Mouse (Mus musculus) c-Kit-negative CD71-positive TER-119-positive erythroid progenitor cells, embryonic 14.5 days (primary cell): ENCODE results near the gene Rexo1.

ENCODE experiments used
- DNase-seq: peaks from one replicate; pipeline ENCODE4 v3.0.0-alpha.2; 2013; ENCODE audit warnings: low read depth, low spot score

Gene Rexo1

DNA sequence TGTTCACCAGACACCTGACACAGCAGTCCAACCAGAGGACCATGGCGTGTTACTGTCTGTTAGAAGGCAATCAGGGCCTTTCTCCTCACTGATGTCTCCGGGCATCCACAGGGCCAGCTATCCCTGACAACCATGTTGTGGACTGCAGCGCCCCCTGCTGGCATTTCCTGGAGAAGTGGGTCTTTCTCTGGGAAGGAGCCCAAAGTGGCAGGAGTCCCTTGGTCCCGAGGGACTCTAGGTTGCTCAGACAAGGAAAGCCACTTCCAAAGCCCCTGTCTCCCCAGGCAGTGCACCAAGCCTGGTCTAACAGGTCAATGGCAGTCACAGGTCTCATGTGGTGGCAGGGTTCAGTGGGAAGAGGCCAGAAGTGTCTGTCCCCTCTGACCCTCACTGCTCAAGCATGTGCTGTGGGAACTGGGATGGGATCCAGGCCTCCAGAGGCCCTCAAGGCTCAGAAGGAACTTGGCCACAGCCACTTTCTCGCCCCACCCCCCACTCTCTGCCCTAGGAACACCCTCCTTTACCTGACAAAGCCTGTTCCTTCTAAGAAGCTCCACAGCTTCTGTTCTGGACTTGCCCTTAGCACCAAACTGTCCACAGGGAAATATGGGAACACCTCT is 3.9 kb downstream of the Rexo1 start:
- peak; percentile 75 for DNase-seq

GRCm38 (mm10) chr10:80553997-80554396 is 7.4 kb downstream of the Rexo1 start:
- DNase-seq = no peak

DNA sequence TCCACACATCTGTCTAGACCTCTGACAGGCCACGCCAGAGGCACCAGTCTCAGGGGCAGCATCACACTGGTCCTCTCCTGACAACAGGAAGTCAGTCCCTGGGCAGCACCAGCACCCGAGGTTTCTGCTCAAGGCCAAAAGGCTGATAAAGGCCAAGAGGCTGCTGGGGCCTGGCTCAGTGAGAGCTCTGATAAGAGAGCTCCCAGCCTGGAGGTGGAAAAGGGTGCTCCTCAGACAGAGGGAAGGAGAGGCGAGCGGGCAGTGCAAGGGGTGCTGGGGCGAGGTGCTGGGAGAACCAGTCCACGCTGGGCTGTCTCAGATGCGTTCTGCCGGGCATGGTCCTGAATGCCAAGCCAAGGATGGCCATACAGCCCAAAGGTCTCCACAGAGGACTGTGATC is 7.8 kb downstream of the Rexo1 start:
- no peak for DNase-seq

DNA sequence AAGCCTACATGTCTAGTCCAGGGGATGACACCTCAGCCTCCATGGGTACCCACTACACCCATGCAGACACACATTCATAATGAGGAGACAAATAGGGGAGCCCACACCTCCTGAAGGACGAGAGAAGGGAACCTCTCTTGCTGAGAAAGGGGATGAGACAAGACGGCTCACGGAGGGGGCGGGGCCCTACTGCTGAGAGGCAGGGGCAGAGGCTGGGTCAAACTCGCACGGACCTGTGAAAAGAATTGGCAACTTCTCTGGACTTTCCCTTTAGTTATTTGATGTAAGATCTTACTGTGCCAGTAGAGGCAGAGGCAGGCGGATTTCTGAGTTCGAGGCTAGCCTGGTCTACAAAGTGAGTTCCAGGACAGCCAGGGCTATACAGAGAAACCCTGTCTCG is 9.0 kb downstream of the Rexo1 start:
- DNase-seq = no peak

DNA sequence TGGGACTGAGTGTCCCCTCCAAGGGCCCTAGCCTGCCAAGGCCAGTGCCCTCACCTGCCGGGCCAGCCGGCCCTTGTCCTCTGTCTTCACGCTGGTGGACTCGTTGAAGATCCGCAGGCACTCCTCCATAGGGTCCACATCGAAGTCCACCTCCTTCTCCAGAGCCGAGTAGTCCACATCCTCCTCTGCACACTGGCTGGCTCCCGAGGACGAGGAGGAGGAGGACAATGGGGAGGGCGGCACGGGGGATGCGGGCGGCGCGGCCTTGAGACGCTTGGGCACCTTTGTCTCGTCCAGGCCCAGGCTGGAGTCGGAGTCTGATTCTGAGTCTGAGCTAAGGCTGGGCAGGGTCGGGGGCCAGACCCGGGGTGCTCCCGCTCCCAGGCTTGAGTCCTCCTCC is 12.1 kb downstream of the Rexo1 start:
- DNase-seq = no peak

- DNase-seq = no peak
These were observed 12.8 kb downstream of the Rexo1 start for GRCm38 (mm10) chr10:80548428-80549006.

DNA sequence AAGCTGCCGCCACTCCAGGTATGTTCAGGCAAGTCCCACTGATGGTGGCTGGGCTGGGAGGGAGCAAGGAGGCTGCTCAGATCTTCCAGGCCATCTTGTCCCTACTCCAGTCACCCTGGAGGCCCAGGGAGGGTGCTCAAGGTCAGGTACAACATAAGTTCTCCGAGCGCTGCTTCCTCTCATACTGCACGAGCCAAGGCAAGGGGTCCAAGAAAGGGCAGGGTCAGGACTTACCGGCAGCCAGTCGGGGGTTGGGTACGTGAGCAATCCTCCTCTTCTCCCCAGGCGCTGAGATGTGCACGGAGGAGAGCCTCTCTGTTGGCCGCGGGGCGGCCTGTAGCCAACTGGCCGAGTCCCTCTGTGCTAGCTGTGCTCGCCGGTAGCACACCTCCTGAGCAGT is 13.8 kb downstream of the Rexo1 start:
- DNase-seq = no peak

- no peak for DNase-seq
These were observed 14.4 kb downstream of the Rexo1 start for GRCm38 (mm10) chr10:80546945-80547344.

DNA sequence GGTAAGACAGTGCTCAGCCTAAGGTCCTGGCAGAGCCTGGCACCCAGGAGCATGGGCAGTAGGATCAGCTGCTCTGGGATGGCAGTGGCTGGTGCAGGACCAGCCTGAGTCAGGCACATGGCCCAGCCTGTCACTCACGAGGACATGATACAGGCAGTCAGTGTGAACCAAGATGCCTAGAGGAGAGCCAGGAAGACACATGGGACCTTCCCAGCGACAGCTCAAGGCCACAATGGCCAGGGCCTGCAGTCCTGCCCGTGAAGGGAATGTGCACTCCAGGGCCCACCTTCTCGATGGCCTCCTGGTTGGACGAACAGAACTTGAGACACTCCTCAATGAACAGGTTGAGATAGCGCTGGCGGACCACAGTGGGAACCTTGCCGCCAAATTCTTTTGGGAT is 15.8 kb downstream of the Rexo1 start:
- DNase-seq = no peak

GRCm38 (mm10) chr10:80543873-80544272 is 17.5 kb downstream of the Rexo1 start:
- no peak for DNase-seq

DNA sequence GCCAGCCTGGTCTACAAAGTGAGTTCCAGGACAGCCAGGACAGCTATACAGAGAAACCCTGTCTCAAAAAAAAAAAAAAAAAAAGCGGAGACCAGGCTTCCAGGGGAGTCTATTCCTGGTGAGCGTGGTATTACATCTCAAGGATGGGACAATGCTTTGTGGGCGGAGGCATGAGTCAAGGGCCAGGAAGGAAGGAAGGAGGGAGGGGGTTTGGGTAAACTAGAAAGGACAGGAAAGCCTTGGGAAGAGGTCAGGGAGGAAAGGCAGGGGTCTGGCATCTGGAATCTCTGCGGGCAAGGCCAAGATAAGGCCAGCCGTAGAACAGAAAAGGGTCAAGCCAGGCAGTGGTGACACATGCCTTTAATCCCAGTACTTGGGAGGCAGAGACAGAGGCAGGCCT is 21.9 kb downstream of the Rexo1 start:
- DNase-seq = no peak

DNA sequence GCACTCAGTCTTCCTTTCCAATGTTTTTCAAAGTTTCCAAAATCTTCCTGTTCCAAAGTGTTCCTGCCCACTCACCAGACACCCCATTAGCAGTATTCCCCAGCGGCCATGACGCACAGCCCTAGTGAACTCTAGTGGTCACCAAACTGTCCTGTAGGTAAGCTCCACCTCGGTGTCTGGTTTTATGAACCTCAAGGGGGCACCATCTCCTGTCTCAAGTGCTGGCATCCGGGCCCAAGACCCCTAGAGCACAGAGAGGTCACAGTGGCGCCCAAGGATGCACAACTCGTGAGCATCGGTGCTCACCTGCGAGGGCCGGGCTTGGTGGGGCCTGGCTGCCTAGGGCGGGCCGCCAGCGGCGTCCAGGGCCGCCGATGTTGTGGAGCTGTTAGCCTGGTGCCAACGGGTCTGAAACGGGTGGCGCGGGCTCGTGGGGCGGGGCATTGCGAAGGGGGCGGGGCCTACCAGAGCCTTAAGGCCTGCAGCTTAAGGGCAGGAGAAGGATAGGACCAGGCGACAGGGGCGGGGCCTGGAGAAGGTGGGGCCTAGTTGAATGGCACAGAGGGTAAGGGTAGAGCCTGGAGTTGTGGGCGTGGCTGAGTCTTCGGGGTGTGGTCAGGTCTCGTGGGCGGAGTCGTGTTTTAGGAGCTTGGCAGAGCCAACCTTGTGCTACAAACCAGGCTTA is 22.5 kb downstream of the Rexo1 start, which contains the start of gene Atp8b3:
Gene Atp8b3, minus strand, starts transcription at position 415 of the 685 bp plus-strand sequence.
- peak; percentile 99 for DNase-seq

GRCm38 (mm10) chr10:80538180-80538579 is 23.2 kb downstream of the Rexo1 start:
- no peak for DNase-seq

DNA sequence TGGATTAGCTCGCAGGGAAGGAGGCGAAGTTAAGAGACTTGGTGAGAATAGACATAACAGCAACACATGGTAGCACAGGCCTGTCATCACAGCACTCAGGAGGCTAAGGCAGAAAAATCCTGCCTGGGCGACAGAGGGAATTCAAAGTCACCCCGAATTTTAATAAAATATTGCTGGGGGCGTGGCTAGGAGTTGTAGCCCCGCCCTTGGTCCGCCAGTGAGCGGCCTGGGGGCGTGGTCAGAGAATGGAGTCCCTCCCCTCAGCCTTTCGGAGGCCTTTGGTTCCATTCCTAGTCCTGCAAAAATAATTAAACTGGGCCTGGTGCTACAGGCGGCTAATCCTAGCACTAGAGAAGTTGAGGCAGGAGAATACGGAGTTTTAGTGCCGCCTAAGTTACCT is 25.6 kb downstream of the Rexo1 start:
- DNase-seq = peak; percentile 73

GRCm38 (mm10) chr10:80535071-80535470 is 26.3 kb downstream of the Rexo1 start:
- DNase-seq = peak; percentile 67

GRCm38 (mm10) chr10:80533704-80534103 is 27.7 kb downstream of the Rexo1 start:
- peak; percentile 73 for DNase-seq

DNA sequence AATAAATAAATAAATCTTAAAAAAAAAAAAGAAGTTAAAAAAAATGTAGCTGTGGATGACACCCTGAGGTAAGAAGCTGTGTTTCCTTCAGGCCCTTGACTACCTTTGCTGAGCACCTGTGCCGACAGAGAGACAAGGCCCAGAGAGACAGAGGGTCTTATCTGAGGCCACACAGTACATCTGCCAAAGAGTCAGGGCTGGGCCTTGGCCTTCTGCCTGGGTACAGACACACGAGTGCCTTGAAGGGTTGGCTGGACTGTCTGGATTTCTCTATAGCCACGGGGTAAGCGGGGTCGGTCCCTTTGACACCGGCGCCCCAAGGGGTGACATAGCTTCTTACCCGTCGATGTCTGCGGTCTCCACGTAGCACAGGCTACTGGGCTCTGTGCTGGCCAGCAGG is 28.6 kb downstream of the Rexo1 start:
- no peak for DNase-seq

DNA sequence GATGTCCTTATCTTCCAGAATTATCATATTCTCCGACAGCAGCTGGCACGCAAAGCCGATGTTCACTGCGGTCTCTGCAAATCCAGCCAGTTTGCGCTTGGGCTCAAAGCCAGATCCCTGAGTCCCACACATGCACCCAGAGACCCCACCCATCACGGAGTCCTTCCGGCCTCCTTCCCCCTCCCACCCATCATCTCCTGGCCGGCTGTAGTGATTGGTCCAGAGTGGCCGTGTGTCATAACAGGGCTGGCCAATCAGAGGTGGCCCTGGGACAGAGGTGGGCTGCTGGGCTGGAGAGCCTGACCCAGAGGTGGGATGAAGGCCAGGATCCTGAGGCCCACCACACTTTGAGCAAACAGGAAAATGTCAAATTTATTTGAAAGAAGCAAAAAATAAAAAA is 35.2 kb downstream of the Rexo1 start:
- DNase-seq = no peak

DNA sequence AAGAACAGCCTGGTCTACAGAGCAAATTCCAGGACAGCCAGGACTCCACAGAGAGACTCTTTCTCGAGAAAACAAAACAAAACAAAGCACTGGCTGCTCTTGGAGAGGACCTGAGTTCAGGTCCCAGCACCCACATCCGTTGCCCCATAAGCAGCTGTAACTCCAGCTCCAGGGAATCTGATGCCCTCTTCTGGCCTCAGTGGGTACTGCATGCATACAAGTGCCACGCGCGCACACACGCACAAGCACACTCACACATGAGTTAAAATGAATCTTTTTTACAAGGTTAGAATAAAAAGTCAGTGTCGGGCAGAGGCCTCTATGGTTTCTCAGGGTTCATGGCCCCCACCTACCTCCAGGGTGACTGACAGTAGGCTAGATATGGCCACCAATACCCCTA is 38.1 kb downstream of the Rexo1 start:
- DNase-seq = no peak

- DNase-seq = no peak
These were observed 42.1 kb downstream of the Rexo1 start for GRCm38 (mm10) chr10:80519287-80519686.

GRCm38 (mm10) chr10:80513739-80514138 is 47.6 kb downstream of the Rexo1 start:
- no peak for DNase-seq

GRCm38 (mm10) chr10:80510273-80510660 is 51.1 kb downstream of the Rexo1 start:
- DNase-seq = no peak
